In the genomic region with DNA sequence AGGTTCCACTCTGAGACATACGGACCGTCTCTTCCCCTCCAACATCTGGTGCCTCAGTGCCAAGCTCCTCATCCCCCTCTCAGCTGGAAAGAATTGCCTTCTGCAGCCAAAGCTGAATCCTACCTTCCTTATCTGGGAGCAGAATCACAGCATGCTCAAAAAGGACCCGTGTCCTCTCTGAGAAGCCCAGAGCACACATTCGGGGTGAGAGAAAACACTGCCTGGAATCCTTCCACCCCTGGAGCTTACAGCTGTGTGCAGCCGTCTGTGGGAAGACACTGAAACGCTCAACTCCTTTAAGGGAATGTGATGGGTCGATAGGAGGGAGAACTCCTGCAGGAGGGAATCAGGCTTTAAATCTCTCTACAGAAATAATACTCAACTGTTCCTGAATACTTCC, we compare ENCODE assay signal across 19 mouse cellular contexts. TPM values are rescaled to one million over a fixed set of nuclear protein-coding genes. Genes with fewer than 3 reads are reported as not detected.
DNase-seq lines count a peak whose midpoint lies in the region; ATAC-seq lines count a peak whose summit lies in the region.
"Had no signal": no experiment of that assay in that cellular context is flagged by ENCODE, and none has a peak within 500 bp of the region (broad histone marks: within the 10 kb centered on the region; RNA-seq: fewer than 3 reads in every experiment).

No protein-coding gene starts in this region.

- H3K9me3 ChIP-seq in embryonic facial prominence, embryonic 14.5 days (ENCODE audit: control insufficient read depth, low read length): no peaks in the 10 kb centered on the region
- H3K9me3 ChIP-seq in embryonic facial prominence, embryonic 10.5 days: no peaks in the 10 kb centered on the region
- no peaks in the 10 kb centered on the region for H3K9me3 ChIP-seq in neural tube, embryonic 13.5 days
- H3K9me3 ChIP-seq: embryonic facial prominence, embryonic 12.5 days; heart, embryonic 12.5 days; midbrain, embryonic 13.5 days had no signal

- peak; percentile 17 for DNase-seq in embryonic facial prominence, embryonic 14.5 days (ENCODE audit: low spot score)
- no peak for DNase-seq in embryonic facial prominence, embryonic 10.5 days (ENCODE audit: low spot score)
- no peak for DNase-seq in neural tube, embryonic 10.5 days (ENCODE audit: extremely low spot score, low spot score)
- DNase-seq in mesoderm, embryonic 11.5 days (ENCODE audit: low read depth, low spot score): peak; percentile 5
- DNase-seq in testis, postnatal 14 days (ENCODE audit: low spot score): peak; percentile 52
- no peak for DNase-seq in adrenal gland, adult 8-10 months
- DNase-seq in thymus, postnatal 36 days: no peak
- DNase-seq: cerebellum, postnatal 25 days; gastrocnemius, postnatal 25 days; heart, postnatal 36 days; left cerebral cortex, postnatal 4 days; right cerebral cortex, postnatal 4 days; thymus, postnatal 4 days had no signal

- H3K4me2 ChIP-seq in embryonic facial prominence, embryonic 14.5 days (ENCODE audit: low read depth, low read length): no peak overlapping the region
- H3K4me2 ChIP-seq in neural tube, embryonic 13.5 days: no peak overlapping the region
- H3K4me2 ChIP-seq: embryonic facial prominence, embryonic 12.5 days; heart, embryonic 12.5 days; liver, embryonic 11.5 days; midbrain, embryonic 13.5 days had no signal

- no peaks in the 10 kb centered on the region for H3K4me1 ChIP-seq in embryonic facial prominence, embryonic 14.5 days (ENCODE audit: control insufficient read depth, insufficient read depth, low read length)
- peaks cover 14% of the 10 kb centered on the region for H3K4me1 ChIP-seq in embryonic facial prominence, embryonic 10.5 days
- peaks cover 39% of the 10 kb centered on the region for H3K4me1 ChIP-seq in neural tube, embryonic 13.5 days (replicated peaks)
- H3K4me1 ChIP-seq: embryonic facial prominence, embryonic 12.5 days had no signal

- ATAC-seq in embryonic facial prominence, embryonic 14.5 days (ENCODE audit: low read depth): no peak
- ATAC-seq in neural tube, embryonic 13.5 days (ENCODE audit: low read depth): no peak
- ATAC-seq: inflammation-experienced regulatory T-cells, adult 6 months; midbrain, embryonic 13.5 days had no signal

- no peak overlapping the region for H3K9ac ChIP-seq in embryonic facial prominence, embryonic 14.5 days (ENCODE audit: low read depth, low read length)
- H3K9ac ChIP-seq in neural tube, embryonic 13.5 days: no peak overlapping the region
- H3K9ac ChIP-seq: embryonic facial prominence, embryonic 12.5 days; heart, embryonic 12.5 days; midbrain, embryonic 13.5 days had no signal

- 18% methylated on average over 7 of the region's 7 CpGs for WGBS in embryonic facial prominence, embryonic 14.5 days
- 54% methylated on average over 7 of the region's 7 CpGs for WGBS in embryonic facial prominence, embryonic 10.5 days
- WGBS in neural tube, embryonic 13.5 days: 47% methylated on average over 7 of the region's 7 CpGs

- H3K4me3 ChIP-seq in embryonic facial prominence, embryonic 14.5 days (ENCODE audit: low read depth, low read length): no peak overlapping the region
- H3K4me3 ChIP-seq in embryonic facial prominence, embryonic 10.5 days: no peak overlapping the region
- no peak overlapping the region for H3K4me3 ChIP-seq in neural tube, embryonic 13.5 days
- H3K4me3 ChIP-seq: embryonic facial prominence, embryonic 12.5 days; heart, embryonic 12.5 days; midbrain, embryonic 13.5 days had no signal

- H3K27ac ChIP-seq in embryonic facial prominence, embryonic 14.5 days (replicated peaks; ENCODE audit: low read depth, low read length): no peak overlapping the region
- H3K27ac ChIP-seq in embryonic facial prominence, embryonic 10.5 days (replicated peaks): no peak overlapping the region; the same call in 1 of the 2 replicates
- H3K27ac ChIP-seq in neural tube, embryonic 13.5 days (replicated peaks): peak overlapping the region; percentile 14; the same call in 1 of the 2 replicates
- H3K27ac ChIP-seq: embryonic facial prominence, embryonic 12.5 days; midbrain, embryonic 13.5 days had no signal

- H3K36me3 ChIP-seq in embryonic facial prominence, embryonic 14.5 days (ENCODE audit: control insufficient read depth, insufficient read depth, low read length): no peaks in the 10 kb centered on the region
- no peaks in the 10 kb centered on the region for H3K36me3 ChIP-seq in embryonic facial prominence, embryonic 10.5 days (replicated peaks)
- no peaks in the 10 kb centered on the region for H3K36me3 ChIP-seq in neural tube, embryonic 13.5 days
- H3K36me3 ChIP-seq: embryonic facial prominence, embryonic 12.5 days; heart, embryonic 12.5 days; midbrain, embryonic 13.5 days had no signal

- no peaks in the 10 kb centered on the region for H3K27me3 ChIP-seq in embryonic facial prominence, embryonic 14.5 days (replicated peaks; ENCODE audit: control insufficient read depth, insufficient read depth, low read length)
- H3K27me3 ChIP-seq in embryonic facial prominence, embryonic 10.5 days (replicated peaks; ENCODE audit: low read depth, poor library complexity, severe bottlenecking): no peaks in the 10 kb centered on the region
- no peaks in the 10 kb centered on the region for H3K27me3 ChIP-seq in neural tube, embryonic 13.5 days
- H3K27me3 ChIP-seq: embryonic facial prominence, embryonic 12.5 days; heart, embryonic 12.5 days; midbrain, embryonic 13.5 days had no signal

RNA-seq across cellular contexts. Expression of a gene that starts 46.1 kb away (rescaled TPM):
- 0.88 and 0.93 TPM in 2 replicates for polyA plus RNA-seq in embryonic facial prominence, embryonic 14.5 days (2014; fragmentation: Nextera tagmentation; extraction: Ambion mirVana)
- polyA plus RNA-seq in embryonic facial prominence, embryonic 10.5 days (2016; fragmentation: Nextera tagmentation; extraction: Ambion mirVana): 0.19 and 0.57 TPM in 2 replicates
- 4.4 and 4.6 TPM in 2 replicates for polyA plus RNA-seq in neural tube, embryonic 13.5 days (2015; fragmentation: Nextera tagmentation; extraction: Ambion mirVana)
- 10 to 100 TPM in 2 of 4 experiments, 1 to 10 TPM in 2; 5.2 to 15.0 (median 10.0) TPM for total RNA-seq in adrenal gland, adult 8-10 months (2022)
- polyA plus RNA-seq: inflammation-experienced regulatory T-cells, adult 6 months had no signal

Comparison
In these comparisons a context has a peak if more than half of its experiments do, and no peak if none do; other contexts are left out.
1. DNase-seq: peak in embryonic facial prominence, embryonic 14.5 days (single experiment), mesoderm, embryonic 11.5 days (single experiment) and testis, postnatal 14 days (single experiment); none in embryonic facial prominence, embryonic 10.5 days (single experiment), neural tube, embryonic 10.5 days (single experiment), adrenal gland, adult 8-10 months (single experiment) and thymus, postnatal 36 days (0 of 2).